Mouse (Mus musculus) lung, postnatal 0 days (tissue): ENCODE data around the gene Tpgs1.

ENCODE experiments used
- CTCF ChIP-seq: IDR thresholded peaks from 2 replicates; pipeline ENCODE4 v1.5.1; 2016; ENCODE audit warnings: antibody characterized with exemption, mild to moderate bottlenecking
- EP300 ChIP-seq: IDR thresholded peaks from 2 replicates; pipeline ENCODE4 v1.6.1; 2016; ENCODE audit warnings: antibody characterized with exemption, mild to moderate bottlenecking, control low read depth

DNA sequence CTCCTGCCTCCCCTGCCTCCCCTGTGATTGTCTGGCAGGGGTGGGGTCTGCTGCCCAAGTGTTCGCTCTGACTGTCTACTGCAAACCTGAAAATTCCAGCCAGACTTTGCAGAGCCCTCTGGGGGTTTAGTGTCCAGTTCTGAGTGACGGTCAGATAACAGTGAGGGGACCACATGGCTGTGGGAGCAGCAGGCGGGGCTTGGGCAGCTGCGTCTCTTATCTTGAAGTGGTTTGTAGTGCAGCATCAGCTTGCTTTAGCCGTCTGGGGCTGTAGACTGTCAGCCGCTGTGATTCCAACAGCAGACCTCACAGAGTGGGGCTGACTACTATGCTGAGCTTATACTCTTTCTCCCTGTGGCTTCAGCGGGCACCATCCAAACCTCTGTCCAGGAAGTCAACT lies 40.1 kb downstream of the Tpgs1 start:
- TF ChIP-seq CTCF, result no peak
- TF ChIP-seq EP300, result no peak
